Mouse (Mus musculus) leukemia stem cell, adult 10-12 weeks (primary cell): ENCODE results near the gene Pygo1. TPM values are rescaled to one million over a fixed set of nuclear protein-coding genes. Genes with fewer than 3 reads are reported as not detected.

ENCODE experiments used
- polyA plus RNA-seq: library from polyadenylated mRNA; stranded (reverse); fragments of >175 nt; gene quantifications from 2 replicates; pipeline ENCODE4 v1.2.3, GENCODE M21; 2012; ENCODE audit warnings: low replicate concordance

Gene Pygo1
- polyA plus RNA-seq: not detected in 2 replicates

DNA sequence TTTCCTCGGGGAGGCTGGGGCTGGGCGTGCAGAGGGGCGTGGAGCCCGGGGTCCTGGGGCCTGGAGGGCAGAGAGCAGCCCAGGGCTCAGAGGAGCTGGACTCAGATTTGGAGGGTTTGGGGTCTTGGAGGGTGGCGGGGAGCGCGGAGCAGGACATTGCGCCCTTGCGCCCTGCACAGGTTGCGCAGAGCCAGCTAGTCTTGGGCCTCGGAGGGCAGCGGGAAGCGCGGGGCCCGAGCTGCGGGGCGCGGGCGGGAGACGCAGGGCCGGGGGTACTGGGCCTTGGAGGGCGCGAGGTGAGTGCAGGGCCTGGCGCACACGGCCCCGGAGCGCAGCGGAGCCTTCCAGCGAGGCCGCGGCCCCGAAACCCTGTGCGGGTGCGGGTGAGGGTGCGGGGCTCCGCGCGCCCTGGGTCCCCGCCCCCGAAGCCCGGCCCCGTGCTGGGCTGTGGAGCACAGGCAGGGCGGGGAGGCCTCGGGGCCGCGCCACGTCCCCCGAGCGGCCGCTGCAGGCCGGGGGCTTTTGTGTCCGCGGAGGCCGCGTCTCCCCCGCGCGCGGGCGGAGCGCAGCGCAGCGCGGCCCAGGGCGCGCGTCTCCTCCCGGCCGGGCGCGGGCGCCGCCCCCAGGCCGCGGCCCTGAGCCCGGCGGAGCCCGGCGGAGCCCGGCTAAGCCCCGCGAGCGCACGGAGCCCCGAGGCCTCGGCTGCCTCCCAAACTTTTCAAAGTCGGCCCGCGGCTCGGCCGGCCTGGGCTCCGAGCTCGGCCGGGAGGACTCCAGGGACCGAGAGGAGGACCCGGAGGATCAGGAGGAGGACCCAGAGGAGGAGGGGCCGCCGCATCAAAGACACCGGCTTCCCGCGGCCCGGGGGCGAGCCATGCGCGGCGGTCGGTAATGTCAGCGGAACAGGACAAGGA is at the start of gene Pygo1:
TSS of gene Pygo1 (plus strand) at position 625 of the 914 bp plus-strand sequence.

DNA sequence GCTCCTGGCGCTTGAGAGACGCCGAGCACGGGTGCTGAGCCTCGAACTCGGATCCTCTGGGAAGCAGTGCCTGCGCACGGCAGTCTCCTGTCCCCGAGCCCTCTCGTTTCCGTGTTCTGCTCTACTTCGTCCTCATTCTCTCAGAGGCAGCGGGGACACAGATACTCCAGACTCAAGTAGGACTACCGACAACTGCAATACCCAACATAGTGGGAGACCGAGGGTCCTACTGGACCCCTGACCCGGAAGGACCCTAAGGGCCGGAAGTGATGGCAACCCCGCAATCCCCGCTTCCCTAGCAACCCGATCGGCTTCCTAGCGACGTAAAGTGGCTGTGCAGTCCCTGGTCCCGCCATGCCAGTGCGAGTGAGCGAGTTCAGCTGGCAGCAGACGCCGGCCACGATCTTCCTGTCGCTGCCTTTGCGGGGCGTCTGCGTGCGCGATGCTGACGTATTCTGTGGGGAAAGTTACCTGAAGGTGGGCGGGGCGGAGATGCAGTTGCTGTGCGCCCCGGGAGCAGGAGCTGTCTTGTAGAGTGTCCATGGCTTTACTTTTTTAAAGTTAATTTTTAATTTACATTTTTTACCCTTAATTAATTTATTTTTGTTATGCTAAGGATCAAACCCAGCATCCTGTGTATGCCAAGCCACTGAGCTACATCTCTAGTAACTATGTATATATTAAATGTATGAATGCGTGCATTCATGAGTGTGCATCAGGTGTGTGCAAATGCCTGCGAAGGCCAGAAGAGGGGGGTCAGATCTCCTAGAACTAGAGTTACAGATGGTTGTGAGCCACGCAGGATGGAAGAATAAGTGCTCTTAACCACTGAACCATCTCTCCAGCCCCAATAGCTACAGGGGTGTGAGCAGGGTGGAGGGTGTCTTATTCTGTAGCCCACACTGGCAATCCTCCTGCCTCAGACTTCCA is 33.3 kb downstream of the Pygo1 start, which contains the start of the genes Dyx1c1 and Gm44503:
TSS of gene Dyx1c1 (plus strand) at position 265 of the 930 bp plus-strand sequence.
TSS of gene Gm44503 (plus strand) at position 332 of the 930 bp plus-strand sequence.

DNA sequence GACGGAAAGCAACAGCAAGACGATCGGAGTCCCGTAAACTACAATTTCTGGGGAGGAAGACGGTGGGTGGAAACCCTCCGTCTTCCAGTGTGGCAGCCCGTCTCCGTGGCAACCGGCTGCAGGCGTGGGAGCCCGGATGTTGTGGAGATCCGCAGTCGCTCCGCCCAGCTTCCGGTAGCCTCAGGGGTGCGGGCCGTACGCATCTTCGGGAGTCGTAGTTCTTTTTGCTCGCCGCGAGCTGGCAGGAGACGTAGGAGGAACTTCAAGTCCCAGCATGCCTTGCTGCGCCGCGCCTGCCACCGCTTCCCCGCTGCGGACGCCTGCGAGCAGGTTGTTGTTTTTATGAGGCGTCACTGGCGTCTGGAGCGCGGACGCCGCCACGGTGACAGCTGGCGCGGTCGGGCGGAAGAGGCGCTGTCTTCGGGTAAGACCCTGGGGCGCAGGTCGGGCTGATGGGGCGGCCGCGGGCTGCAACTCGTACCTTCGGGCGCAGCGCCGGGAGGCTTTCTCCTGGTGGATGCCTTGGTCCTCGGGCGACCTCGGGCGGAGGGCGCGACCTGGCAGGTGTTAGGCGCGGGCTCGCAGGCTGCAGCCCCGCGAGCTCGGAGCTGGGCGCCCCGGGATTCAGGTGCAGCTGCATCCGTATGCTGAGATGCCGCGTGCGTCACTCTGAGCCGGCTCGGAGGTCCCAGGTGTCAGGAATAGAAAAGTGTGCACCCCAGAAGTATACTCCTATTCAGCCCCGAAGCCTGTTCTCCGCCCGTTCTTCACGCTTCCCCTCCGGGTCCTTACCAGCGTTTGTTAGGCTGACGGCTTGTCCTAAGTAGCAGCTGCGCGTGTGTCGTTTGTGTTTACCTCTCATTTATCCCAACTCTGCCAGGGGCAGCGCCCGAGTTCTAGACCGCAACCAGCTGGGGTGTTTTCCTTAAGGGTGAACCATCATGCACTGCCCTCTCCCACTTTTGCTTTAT is 60.1 kb downstream of the Pygo1 start, which contains the start of the genes Ccpg1os and Ccpg1:
TSS of gene Ccpg1os (minus strand) at position 133 of the 971 bp plus-strand sequence.
TSS of gene Ccpg1 (plus strand) at position 180 of the 971 bp plus-strand sequence.

Other genes with a start within 250 kb of the Pygo1 start
- not detected in 2 replicates for gene Prtg, start 118.8 kb upstream of the Pygo1 start, polyA plus RNA-seq
- not detected in 2 replicates for gene Dyx1c1, start 33.1 kb downstream of the Pygo1 start, polyA plus RNA-seq
- gene Gm44503, start 33.2 kb downstream of the Pygo1 start, polyA plus RNA-seq: not detected in 2 replicates
- gene Ccpg1os, start 59.7 kb downstream of the Pygo1 start, polyA plus RNA-seq: not detected in 2 replicates
- gene Ccpg1, start 59.8 kb downstream of the Pygo1 start, polyA plus RNA-seq: 1.1 and 3.2 TPM in 2 replicates
- gene Pigb, start 114.7 kb downstream of the Pygo1 start, polyA plus RNA-seq: 1.2 and 3.7 TPM in 2 replicates
- gene Rab27a, start 119.2 kb downstream of the Pygo1 start, polyA plus RNA-seq: 0.99 and 1.3 TPM in 2 replicates
- 0.72 TPM in 1 of 2 replicates, not detected in the other for gene Khdc3, start 176.2 kb downstream of the Pygo1 start, polyA plus RNA-seq
- gene Gm20509, start 176.8 kb downstream of the Pygo1 start, polyA plus RNA-seq: 0.31 TPM in 1 of 2 replicates, not detected in the other
- gene Rsl24d1, start 187.8 kb downstream of the Pygo1 start, polyA plus RNA-seq: 2.0 and 18.9 TPM in 2 replicates